Mouse (Mus musculus): ENCODE data around the gene Tigd3. TPM values are rescaled to one million over a fixed set of nuclear protein-coding genes. Genes with fewer than 3 reads are reported as not detected.
"Not testable (repeated sequence)": the region's sequence is repeated elsewhere in the genome, so short reads cannot be mapped to it uniquely, and the experiment has no call there.

Tigd3 gene
- total RNA-seq, 4 experiments from 2014 or later: 2.2 to 3.5 (median 2.9) TPM

- no peak for DNase-seq (ENCODE audit: low spot score in 2 of 2)
These were observed 28.4 kb upstream of the Tigd3 start for GRCm38 (mm10) chr19:5922119-5922942.

GRCm38 (mm10) chr19:5921715-5922114 lies 27.8 kb upstream of the Tigd3 start:
- no peak for DNase-seq (ENCODE audit: low spot score in 2 of 2)

GRCm38 (mm10) chr19:5913007-5913719 lies 19.2 kb upstream of the Tigd3 start, which contains the start of gene Dpf2:
Gene Dpf2 (minus strand): TSS chr19:5913010.
- no peak for DNase-seq (ENCODE audit: low spot score in 2 of 2)

- peak; percentile 98 to 99 for DNase-seq (ENCODE audit: low spot score in 2 of 2)
These were observed 18.4 kb upstream of the Tigd3 start for GRCm38 (mm10) chr19:5912103-5913006.

DNA sequence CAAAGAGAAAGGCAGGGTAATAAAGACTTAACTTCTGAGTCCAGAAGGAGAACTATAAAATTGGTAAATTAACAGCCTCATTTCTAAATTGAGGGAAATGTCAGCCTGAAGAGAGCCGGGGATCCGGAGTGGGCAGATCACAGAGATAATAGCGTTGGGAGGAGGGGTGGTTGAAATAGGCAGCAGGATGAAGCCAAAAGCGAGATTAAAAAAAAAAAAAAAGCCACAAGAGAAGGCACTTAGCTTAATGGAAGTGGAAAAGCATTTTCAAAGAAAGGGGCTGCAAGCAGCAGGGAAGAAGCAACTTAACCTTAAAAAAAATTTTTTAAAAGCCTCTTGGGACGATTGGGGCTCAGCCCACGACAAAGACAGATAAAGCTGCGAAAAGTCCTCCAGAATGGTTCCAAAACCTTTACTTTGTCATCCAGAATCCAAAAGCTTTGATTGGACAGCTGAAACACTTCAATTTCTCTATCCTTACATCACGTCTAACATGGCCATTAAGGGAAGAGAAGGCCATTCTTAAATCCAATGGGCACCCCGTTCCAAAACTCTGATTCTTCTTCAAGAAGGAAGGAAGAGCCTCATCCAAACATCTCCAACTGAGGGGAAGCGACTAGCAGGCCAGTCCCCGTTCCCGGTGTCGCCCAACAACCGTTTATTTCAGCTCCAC lies 17.6 kb upstream of the Tigd3 start:
- DNase-seq (ENCODE audit: low spot score in 2 of 2): no peak

DNA sequence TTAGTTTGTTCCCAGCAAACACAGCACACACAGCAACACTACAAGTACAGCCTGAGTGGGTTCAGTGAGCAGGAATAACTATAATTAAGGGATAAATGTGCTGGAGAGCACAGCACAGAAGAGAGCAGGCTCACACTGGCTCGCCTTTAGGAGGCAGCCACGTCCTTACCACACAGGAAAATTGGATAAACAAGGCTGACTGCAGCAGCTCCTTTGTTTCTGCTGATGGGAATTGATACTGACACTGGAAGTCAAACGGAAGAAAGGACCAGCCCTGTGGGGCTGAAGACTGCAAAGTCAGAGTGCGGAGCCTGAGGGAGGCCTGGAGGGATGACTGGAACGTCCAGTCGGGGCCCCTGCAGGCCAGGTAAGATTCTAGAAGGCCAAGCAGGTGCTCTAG lies 16.3 kb upstream of the Tigd3 start:
- no peak for DNase-seq (ENCODE audit: low spot score in 2 of 2)

- DNase-seq (ENCODE audit: low spot score in 2 of 2): no peak
These were observed 13.3 kb upstream of the Tigd3 start for GRCm38 (mm10) chr19:5907275-5907674.

DNA sequence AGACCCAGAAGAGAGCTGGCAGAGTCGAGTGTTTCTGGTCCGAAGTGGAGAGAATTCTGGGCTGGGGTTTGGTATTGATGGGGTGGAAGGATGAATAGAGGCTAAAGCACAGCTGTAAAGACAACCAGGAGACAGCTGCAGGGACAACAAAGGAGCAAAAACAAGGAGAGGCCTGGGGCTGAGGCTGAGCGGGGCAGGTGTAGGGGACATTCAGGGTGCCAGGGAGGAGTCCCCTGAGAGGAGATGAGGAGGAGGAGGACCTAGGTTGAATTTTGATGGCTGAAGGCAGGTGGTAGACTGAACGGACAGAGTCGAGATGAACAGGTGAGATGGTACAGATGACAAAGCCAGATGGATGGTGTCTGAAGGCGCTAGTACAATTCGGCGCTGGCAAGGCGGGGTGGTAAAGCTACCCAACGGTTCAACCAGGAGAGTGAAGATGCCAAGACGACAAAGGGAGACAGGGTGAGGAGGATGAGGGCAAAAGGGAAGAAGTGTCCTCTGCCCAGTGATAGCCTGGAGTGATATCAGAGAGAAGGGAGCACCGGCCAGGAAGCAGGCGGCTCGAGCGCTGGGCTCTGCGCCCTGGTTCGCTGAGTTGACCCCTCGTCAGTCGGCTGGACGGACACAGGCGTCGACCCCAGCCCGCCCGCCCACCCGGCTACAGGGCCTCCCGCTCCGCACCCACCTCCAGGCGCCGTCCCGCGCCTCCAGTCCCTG lies 507 bp downstream of the Tigd3 start:
- no peak for DNase-seq (ENCODE audit: low spot score in 2 of 2)

DNA sequence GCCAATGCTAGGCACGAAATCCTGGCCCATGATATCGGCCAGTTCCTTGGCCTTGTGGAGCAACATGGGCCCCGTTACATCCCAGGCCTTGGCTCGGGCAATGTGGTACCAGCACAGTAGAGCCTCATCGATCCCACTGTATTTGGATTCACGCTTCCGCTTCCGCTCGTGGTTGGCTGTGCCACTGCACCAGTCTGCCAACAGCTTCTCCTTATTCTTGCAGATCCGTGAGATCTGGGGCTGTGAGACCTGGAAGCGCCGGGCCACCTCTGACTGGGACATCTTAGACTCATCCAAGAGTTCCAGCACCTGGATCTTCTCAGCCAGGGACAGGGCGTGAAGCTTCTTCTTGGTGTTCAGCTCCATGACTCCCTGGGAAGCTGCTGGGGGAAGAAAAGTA lies 1.2 kb downstream of the Tigd3 start:
- DNase-seq (ENCODE audit: low spot score in 2 of 2): no peak

GRCm38 (mm10) chr19:5892262-5892661 lies 1.7 kb downstream of the Tigd3 start:
- no peak for DNase-seq (ENCODE audit: low spot score in 2 of 2)

DNA sequence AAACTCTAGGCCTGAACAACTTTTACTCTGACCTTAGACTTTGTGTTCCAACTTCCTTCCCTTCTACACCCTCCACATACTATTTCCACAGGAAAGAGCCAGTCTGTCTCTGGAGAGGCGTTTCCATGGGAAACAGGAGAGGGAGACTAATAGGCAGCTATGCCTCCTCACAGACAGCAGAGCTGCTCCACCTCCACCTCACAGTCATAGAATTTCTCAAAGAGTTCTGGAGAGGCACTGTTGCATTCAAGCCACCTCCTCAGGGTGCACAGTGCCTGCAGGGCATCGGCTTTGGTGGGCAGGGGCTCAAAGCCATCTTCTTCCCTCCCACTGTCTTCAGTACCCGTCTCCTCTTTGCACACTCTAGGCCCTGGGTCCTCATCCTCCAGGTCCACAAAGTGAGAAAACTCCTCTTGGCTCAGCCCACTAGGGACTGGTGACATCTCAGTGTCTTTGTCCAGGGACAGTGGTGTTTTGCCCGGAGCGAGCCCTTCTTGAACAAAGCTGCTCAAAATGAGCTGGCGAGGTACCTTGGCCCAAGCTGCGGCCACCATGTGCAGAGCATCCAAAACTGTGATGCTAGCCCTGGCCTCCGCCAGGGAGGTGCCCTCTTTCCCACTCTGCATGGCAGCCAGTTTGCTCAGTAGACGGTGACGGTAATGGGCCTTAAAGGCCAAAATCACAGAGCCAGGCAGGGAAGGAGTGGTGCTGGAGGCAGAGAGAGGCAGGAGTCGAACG lies 2.3 kb downstream of the Tigd3 start:
- no peak for DNase-seq (ENCODE audit: low spot score in 2 of 2)

- DNase-seq (ENCODE audit: low spot score in 2 of 2): no peak
These were observed 4.7 kb downstream of the Tigd3 start for GRCm38 (mm10) chr19:5889211-5889610.

GRCm38 (mm10) chr19:5887234-5887815 lies 6.6 kb downstream of the Tigd3 start:
- no peak for DNase-seq (ENCODE audit: low spot score in 2 of 2)

DNA sequence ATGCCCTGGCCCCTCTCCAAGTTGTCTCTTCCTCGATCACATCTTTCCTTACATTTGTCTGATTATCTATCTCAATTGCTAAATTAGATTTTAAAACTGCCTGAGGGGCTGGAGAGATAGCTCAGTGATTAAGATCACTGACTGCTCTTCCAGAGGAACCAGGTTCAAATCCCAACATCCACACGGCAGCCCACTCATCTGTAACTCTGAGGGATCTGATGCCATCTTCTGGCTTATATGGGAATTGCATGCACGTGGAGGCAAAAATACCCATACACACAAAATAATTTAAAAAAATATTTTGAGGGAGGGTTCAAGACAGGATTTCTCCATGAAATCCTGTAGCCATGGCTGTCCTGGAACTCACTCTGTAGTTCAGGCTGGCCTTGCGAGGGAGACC lies 8.1 kb downstream of the Tigd3 start:
- no peak for DNase-seq (ENCODE audit: low spot score in 2 of 2)

DNA sequence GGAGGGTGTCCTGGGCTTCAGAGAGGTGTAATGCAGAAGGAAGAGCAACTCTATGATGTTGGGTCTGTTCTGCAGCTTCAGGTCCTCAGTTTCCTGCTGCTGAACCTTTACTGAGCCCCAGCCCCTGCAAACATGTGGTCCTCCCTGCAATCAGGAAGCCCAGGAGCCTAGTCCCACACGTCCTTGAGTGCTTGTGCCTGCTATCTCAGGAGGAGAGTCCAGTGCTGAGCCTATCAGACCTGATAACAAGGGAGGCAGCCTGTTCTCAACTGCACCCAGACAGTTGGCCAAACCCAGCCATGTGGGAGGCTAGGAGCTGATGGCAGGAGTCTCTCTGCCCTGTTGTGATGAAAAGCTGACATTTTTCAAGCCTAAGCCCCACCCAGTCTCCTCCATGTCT lies 10.0 kb downstream of the Tigd3 start:
- no peak for DNase-seq (ENCODE audit: low spot score in 2 of 2)

DNA sequence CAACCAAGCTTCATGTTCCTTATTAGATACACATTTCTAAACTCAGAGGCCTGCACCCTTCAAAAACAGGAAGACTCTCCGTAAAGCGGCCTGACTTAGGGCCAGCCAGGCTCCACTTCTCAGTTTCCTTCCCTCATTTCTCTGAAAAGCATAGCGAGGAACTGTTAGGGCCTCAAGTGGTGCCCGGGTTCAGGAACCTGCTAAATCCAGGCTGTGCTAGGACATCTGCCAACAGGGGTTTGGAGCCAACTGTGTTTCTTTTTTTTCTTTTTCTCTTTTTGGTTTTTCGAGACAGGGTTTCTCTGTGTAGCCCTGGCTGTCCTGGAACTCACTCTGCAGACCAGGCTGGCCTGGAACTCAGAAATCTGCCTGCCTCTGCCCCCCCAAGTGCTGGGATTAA lies 11.9 kb downstream of the Tigd3 start:
- DNase-seq (ENCODE audit: low spot score in 2 of 2): not testable (repeated sequence)

- no peak for DNase-seq (ENCODE audit: low spot score in 2 of 2)
These were observed 12.8 kb downstream of the Tigd3 start for GRCm38 (mm10) chr19:5881155-5881554.

DNA sequence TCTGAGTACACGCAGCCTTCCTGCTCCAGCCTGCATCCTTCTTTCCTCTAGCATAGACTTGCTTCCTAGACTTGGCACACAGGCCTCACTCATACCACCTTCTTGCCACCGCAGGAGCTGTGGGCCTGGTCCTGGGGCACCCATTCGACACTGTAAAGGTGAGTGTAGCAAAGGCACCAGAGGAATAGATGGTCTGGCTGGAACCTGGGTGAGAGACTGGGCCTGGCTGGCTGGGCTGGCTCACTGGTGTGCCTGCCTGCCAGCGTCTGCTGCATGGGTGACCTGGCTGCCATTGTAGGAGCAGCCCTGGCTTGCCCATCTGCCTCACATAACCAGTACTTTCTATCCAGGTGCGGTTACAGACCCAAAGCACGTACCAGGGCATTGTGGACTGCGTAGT lies 14.2 kb downstream of the Tigd3 start:
- no peak for DNase-seq (ENCODE audit: low spot score in 2 of 2)

- DNase-seq (ENCODE audit: low spot score in 2 of 2): no peak
These were observed 15.0 kb downstream of the Tigd3 start for GRCm38 (mm10) chr19:5878916-5879315.

All from layer of hippocampus, adult 8-10 months (tissue).